Mouse (Mus musculus): Measurements from ENCODE around the gene Kdelr1. TPM values are rescaled to one million over a fixed set of nuclear protein-coding genes. Genes with fewer than 3 reads are reported as not detected.

Kdelr1 gene
- polyA plus RNA-seq, 1 experiment from 2014 or later: 58.7 TPM

DNA sequence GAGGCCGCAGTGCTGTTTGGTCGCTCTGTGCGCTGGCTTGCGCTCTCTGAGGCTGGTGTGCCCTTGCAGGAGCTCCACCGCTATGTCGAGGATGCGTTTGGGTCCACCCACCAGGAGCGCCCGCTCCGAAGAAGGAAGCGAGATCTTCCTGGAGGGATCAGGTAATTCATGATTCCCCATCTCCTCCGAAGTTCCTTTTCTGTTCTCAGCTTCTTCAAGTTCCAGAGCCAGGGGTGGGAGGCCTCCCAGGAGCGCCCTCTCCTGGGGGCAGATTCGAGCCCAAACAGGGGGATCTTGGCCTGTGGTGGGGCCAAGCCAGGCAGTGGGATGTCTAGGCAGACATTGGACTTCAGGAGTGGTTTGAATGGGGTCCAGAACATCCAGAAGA lies 51.9 kb downstream of the Kdelr1 start:
- Histone ChIP-seq H3K4me1 (peaks cover 39% of the 10 kb centered on the region), H3K27me3 (replicated peaks) (peaks cover 19% of the 10 kb centered on the region), H3K9me3 (peaks cover 5% of the 10 kb centered on the region), H3K4me3 (peak overlapping the region; percentile 56), H3K9ac (peak overlapping the region; percentile 73), H3K27ac (replicated peaks) (peak overlapping the region; percentile 92), H3K36me3 (no peaks in the 10 kb centered on the region), H3K4me2 (peak overlapping the region; percentile 75)
- ATAC-seq (ENCODE audit: extremely low read depth, insufficient number of reproducible peaks, low FRiP score, low TSS enrichment): no peak
- 12% methylated on average over 14 of the region's 14 CpGs for WGBS

DNA sequence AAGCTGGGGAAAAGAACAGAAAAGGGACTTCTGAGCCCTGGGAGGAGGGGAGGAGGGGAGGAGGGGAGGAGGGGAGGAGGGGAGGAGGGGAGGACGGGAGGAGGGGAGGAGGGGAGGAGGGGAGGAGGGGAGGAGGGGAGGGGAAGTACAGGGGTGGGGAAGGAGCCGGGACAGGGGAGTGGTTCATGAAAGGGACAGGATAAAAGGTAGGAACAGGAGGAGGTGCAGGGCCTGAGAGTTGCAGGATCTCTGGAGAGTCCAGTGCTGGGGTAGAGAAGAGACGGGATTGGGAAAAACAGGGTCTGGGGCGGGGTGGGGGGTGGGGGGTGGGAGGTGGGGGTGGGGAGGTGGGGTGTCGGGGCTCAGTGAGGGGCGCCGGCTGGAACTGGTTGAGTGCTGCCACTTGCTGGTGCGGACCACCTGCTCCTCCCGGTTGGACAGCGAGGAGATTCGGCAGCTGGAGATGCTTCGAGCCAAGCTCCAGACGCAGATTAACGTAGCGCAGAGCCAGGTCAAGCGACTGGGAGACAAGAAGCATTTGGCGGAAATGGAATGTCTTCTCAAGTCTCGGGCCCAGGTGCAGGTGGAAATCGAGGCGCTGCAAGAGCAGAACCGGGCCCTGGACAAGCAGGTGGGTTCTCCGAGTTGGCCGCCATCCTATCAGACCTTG lies 56.2 kb downstream of the Kdelr1 start:
- Histone ChIP-seq H3K4me1 (peaks cover 7% of the 10 kb centered on the region), H3K36me3 (peaks cover 15% of the 10 kb centered on the region), H3K27ac (replicated peaks) (no peak overlapping the region), H3K9ac (no peak overlapping the region), H3K4me2 (peak overlapping the region; percentile 34; the same call in 1 of the 2 replicates), H3K4me3 (no peak overlapping the region), H3K27me3 (replicated peaks) (peaks cover 21% of the 10 kb centered on the region), H3K9me3 (peaks cover 11% of the 10 kb centered on the region)
- no peak for ATAC-seq (ENCODE audit: extremely low read depth, insufficient number of reproducible peaks, low FRiP score, low TSS enrichment)
- 17% methylated on average over 20 of the region's 23 CpGs for WGBS

DNA sequence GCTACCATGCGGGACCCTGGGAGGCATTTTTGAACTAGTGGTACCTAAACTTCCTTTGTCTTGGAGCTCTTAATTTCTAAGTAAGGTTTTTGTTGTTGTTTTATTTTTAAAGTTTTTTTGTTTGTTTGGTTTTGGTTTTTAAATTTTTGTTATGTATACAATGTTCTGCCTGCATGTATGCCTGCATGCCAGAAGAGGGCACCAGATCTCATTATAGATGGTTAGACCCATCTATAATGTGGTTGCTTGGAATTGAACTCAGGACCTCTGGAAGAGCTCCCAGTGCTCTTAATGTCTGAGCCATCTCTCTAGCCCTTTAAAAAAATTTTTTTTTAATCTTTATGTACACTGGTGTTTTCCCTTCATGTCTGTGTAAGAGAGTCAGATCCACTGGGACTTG lies 57.1 kb downstream of the Kdelr1 start:
- Histone ChIP-seq H3K4me1 (peaks cover 1% of the 10 kb centered on the region), H3K9ac (no peak overlapping the region), H3K9me3 (peaks cover 11% of the 10 kb centered on the region), H3K36me3 (peaks cover 15% of the 10 kb centered on the region), H3K4me3 (no peak overlapping the region), H3K27me3 (replicated peaks) (peaks cover 21% of the 10 kb centered on the region), H3K27ac (replicated peaks) (no peak overlapping the region), H3K4me2 (no peak overlapping the region)
- no peak for ATAC-seq (ENCODE audit: extremely low read depth, insufficient number of reproducible peaks, low FRiP score, low TSS enrichment)
- WGBS: 78% methylated on average over 1 of the region's 1 CpGs

Other genes with a start within 250 kb of the Kdelr1 start
- 17.1 and 18.9 TPM in 2 replicates for gene Rasip1, start 245.3 kb upstream of the Kdelr1 start, polyA plus RNA-seq (2015; fragmentation: Nextera tagmentation; extraction: Ambion mirVana)
- 3.3 and 5.0 TPM in 2 replicates for gene Mamstr, start 232.8 kb upstream of the Kdelr1 start, polyA plus RNA-seq (2015; fragmentation: Nextera tagmentation; extraction: Ambion mirVana)
- 0.86 and 1.1 TPM in 2 replicates for gene Fut2, start 206.4 kb upstream of the Kdelr1 start, polyA plus RNA-seq (2015; fragmentation: Nextera tagmentation; extraction: Ambion mirVana)
- 0.11 TPM in 1 of 2 replicates, not detected in the other for gene Ntn5, start 188.8 kb upstream of the Kdelr1 start, polyA plus RNA-seq (2015; fragmentation: Nextera tagmentation; extraction: Ambion mirVana)
- gene Sec1, start 178.4 kb upstream of the Kdelr1 start, polyA plus RNA-seq (2015; fragmentation: Nextera tagmentation; extraction: Ambion mirVana): 0.29 and 0.47 TPM in 2 replicates
- 5.4 and 6.0 TPM in 2 replicates for gene Car11, start 172.9 kb upstream of the Kdelr1 start, polyA plus RNA-seq (2015; fragmentation: Nextera tagmentation; extraction: Ambion mirVana)
- 2.2 and 3.5 TPM in 2 replicates for gene Dbp, start 167.7 kb upstream of the Kdelr1 start, polyA plus RNA-seq (2015; fragmentation: Nextera tagmentation; extraction: Ambion mirVana)
- gene Rpl18, start 157.3 kb upstream of the Kdelr1 start, polyA plus RNA-seq (2015; fragmentation: Nextera tagmentation; extraction: Ambion mirVana): 630 and 695 TPM in 2 replicates
- 16.7 and 17.5 TPM in 2 replicates for gene Sphk2, start 154.8 kb upstream of the Kdelr1 start, polyA plus RNA-seq (2015; fragmentation: Nextera tagmentation; extraction: Ambion mirVana)
- gene Fam83e, start 151.6 kb upstream of the Kdelr1 start, polyA plus RNA-seq (2015; fragmentation: Nextera tagmentation; extraction: Ambion mirVana): 0.20 and 0.31 TPM in 2 replicates
- not detected in 2 replicates for gene Spaca4, start 147.0 kb upstream of the Kdelr1 start, polyA plus RNA-seq (2015; fragmentation: Nextera tagmentation; extraction: Ambion mirVana)
- 0.62 and 0.80 TPM in 2 replicates for gene Lmtk3, start 89.0 kb upstream of the Kdelr1 start, polyA plus RNA-seq (2015; fragmentation: Nextera tagmentation; extraction: Ambion mirVana)
- 0.24 and 0.38 TPM in 2 replicates for gene Sult2b1, start 88.1 kb upstream of the Kdelr1 start, polyA plus RNA-seq (2015; fragmentation: Nextera tagmentation; extraction: Ambion mirVana)
- gene Cyth2, start 58.2 kb upstream of the Kdelr1 start, polyA plus RNA-seq (2015; fragmentation: Nextera tagmentation; extraction: Ambion mirVana): 90.1 and 103 TPM in 2 replicates
- gene Kcnj14, start 48.0 kb upstream of the Kdelr1 start, polyA plus RNA-seq (2015; fragmentation: Nextera tagmentation; extraction: Ambion mirVana): 0.39 and 0.43 TPM in 2 replicates
- gene Grwd1, start 41.8 kb upstream of the Kdelr1 start, polyA plus RNA-seq (2015; fragmentation: Nextera tagmentation; extraction: Ambion mirVana): 41.9 and 44.1 TPM in 2 replicates
- 0.13 and 0.23 TPM in 2 replicates for gene Grin2d, start 5.6 kb downstream of the Kdelr1 start, polyA plus RNA-seq (2015; fragmentation: Nextera tagmentation; extraction: Ambion mirVana)
- 0.90 and 1.1 TPM in 2 replicates for gene Syngr4, start 23.9 kb downstream of the Kdelr1 start, polyA plus RNA-seq (2015; fragmentation: Nextera tagmentation; extraction: Ambion mirVana)
- gene Tmem143, start 24.2 kb downstream of the Kdelr1 start, polyA plus RNA-seq (2015; fragmentation: Nextera tagmentation; extraction: Ambion mirVana): 5.8 and 6.8 TPM in 2 replicates
- gene Emp3, start 48.6 kb downstream of the Kdelr1 start, polyA plus RNA-seq (2015; fragmentation: Nextera tagmentation; extraction: Ambion mirVana): 84.1 and 92.1 TPM in 2 replicates
- 2.7 and 3.4 TPM in 2 replicates for gene Ccdc114, start 51.3 kb downstream of the Kdelr1 start, polyA plus RNA-seq (2015; fragmentation: Nextera tagmentation; extraction: Ambion mirVana)
- gene Abcc6, start 157.5 kb downstream of the Kdelr1 start, polyA plus RNA-seq (2015; fragmentation: Nextera tagmentation; extraction: Ambion mirVana): 0.11 and 0.23 TPM in 2 replicates
- gene Nomo1, start 160.9 kb downstream of the Kdelr1 start, polyA plus RNA-seq (2015; fragmentation: Nextera tagmentation; extraction: Ambion mirVana): 37.7 and 39.2 TPM in 2 replicates
- 5.3 and 7.1 TPM in 2 replicates for gene Kcnj11, start 228.0 kb downstream of the Kdelr1 start, polyA plus RNA-seq (2015; fragmentation: Nextera tagmentation; extraction: Ambion mirVana)

Measured in heart, embryonic 13.5 days (tissue).